Mouse (Mus musculus): ENCODE results near the gene Gid8. TPM values are rescaled to one million over a fixed set of nuclear protein-coding genes. Genes with fewer than 3 reads are reported as not detected.

Gene Gid8
- 10 to 100 TPM; 68.5 to 69.9 TPM for total RNA-seq (2021)

DNA sequence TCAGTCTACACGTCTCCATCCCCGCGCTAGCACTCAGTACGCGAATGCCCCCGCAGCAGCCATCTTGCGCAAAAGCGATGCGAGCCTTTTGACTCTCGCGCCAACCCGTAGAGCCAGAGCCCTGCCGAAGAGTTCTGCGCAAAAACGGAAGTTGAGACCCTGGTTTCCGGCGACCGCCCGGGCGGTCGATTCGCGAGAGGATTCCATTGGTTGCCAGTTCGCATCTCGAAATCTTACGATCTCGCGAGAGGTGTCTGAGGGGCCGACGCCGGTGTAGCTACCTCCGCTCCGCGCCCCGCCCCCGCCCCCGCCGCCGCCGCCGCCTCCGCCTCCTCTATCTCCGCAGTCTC, at the start of gene Gid8, which contains the start of gene Dido1:
TSS of gene Gid8 (plus strand) at position 195 of the 350 bp plus-strand sequence.
TSS of gene Dido1 (minus strand) at position 77 of the 350 bp plus-strand sequence.
- DNase-seq = peak; percentile 96

DNA sequence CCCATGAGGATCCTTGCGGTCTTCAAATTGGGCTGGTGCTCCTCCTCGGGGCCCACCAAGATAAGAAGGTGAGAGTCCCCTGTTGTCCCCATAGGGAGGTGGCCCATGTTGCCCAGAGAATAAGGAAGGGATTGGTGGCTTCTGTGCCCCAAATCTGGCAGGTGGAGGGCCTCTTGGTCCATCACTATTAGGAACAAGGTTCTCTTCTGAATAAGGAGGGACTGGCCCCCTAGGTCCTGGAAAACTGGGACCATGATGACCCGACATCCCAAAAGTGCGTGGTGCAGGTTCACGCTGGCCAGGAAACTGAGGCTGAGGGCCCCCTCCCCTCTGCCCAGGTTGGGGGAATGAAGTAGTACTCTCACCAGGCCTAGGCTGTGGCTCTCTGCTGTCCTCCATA, 49.4 kb upstream of the Gid8 start:
- DNase-seq = no peak

DNA sequence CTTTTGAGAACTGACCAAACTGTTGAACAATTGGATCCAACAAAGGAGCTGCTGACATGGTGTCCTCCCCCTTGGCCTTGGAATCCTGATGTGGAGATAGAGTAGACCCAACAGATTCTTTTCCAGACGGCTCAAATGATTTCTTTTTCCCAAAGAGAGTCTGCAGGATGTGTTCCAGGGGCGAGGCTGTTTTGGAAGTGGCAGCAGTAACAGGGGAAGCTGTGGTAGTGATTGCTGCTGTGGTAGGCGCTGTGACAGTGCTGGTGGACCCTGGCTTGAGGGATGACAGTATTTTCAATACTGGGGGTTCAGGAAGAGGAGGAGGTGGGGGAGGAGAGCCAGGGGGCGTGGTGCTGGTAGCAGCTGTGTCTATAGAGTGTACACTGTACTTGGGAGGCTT, 47.9 kb upstream of the Gid8 start:
- DNase-seq = no peak

GRCm38 (mm10) chr2:180676706-180677105, 33.2 kb upstream of the Gid8 start:
- no peak for DNase-seq

DNA sequence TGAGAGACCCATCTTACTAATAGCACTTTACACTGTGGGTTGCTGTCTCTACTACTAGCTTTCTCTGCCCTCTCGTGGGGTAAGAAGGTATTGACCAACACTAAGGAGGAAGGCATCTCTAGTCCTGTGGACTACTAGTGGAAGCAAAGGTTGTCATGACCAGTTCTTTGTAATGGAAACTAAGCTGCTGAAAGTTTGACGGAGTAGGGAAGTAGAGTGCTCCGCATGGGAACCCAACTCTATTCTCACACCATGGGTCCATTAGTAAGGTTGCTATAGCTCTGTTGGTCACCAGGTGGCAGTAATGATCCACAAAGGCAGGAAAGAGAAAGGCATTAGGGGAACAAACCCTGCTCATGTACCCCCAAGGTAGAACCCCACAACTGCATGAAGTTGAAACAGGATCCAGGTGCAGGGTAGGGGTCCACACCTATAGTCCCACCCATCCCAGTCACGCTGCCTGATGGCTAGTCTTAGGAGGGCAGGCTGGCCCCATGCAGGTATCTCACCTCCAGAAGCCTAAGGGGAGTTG, 31.2 kb upstream of the Gid8 start:
- peak; percentile 78 for DNase-seq

DNA sequence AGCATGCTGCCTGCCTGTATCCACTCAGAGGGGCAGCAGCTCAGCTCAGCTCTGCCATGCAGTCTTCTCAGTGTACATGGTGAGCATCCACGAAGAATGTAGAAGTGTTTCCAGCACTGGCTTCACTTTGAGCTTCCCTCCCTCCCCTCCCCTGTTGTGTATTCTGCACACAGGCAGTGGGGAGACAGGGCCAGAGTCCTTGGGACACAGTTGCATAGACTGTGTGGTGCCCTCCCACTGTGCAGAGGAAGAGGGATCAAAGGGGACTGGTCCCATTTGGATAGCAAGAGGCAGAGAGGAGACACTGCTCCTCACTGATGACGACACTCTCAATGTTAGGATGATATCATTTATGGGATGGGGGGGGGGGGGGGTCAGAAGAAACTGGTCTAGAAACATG, 28.7 kb upstream of the Gid8 start:
- DNase-seq = no peak

- no peak for DNase-seq
Observed at GRCm38 (mm10) chr2:180683524-180683923, 26.4 kb upstream of the Gid8 start.

DNA sequence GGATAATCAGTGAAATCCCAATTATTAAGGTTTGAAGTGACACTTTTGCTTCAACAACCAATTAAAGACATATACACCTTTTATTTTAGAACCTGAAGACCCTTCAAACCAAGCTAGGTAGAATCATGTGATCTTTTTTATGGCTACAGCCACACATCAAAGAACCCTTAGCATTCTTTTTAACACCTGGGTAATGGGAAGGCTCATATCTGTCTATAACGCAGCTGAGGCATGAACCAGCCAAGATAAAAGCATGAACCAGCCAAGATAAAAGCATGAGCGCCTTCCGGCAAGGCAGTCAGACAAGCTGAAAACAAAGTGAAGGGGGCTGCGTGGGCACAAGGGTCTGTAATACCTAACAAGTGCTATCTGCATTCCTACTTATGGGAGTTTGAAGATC, 25.9 kb upstream of the Gid8 start:
- no peak for DNase-seq

DNA sequence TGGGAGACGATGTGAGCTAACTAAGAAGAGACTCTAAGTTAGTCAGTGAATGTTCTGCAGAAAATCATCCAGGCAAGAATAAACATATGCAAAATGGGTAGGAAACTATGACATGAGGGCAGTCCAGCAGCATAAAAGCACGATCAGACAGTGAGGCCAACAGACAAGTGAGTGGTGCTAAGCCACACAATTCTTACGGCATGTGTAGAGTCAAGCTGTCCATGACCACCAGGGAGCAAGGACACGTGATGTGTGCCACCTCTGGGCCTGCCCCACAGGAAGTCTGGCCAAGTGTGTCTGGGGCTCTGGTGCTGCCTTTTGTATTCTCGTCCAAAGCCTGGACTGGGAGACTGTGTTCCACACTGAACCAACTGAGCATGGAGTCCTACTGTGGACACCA, 20.1 kb upstream of the Gid8 start:
- no peak for DNase-seq

GRCm38 (mm10) chr2:180692630-180693029, 17.3 kb upstream of the Gid8 start:
- DNase-seq = peak; percentile 57

- no peak for DNase-seq
Observed at GRCm38 (mm10) chr2:180695176-180695575, 14.7 kb upstream of the Gid8 start.

GRCm38 (mm10) chr2:180700457-180700856, 9.5 kb upstream of the Gid8 start:
- DNase-seq = no peak

GRCm38 (mm10) chr2:180701053-180701766, 8.7 kb upstream of the Gid8 start:
- no peak for DNase-seq

DNA sequence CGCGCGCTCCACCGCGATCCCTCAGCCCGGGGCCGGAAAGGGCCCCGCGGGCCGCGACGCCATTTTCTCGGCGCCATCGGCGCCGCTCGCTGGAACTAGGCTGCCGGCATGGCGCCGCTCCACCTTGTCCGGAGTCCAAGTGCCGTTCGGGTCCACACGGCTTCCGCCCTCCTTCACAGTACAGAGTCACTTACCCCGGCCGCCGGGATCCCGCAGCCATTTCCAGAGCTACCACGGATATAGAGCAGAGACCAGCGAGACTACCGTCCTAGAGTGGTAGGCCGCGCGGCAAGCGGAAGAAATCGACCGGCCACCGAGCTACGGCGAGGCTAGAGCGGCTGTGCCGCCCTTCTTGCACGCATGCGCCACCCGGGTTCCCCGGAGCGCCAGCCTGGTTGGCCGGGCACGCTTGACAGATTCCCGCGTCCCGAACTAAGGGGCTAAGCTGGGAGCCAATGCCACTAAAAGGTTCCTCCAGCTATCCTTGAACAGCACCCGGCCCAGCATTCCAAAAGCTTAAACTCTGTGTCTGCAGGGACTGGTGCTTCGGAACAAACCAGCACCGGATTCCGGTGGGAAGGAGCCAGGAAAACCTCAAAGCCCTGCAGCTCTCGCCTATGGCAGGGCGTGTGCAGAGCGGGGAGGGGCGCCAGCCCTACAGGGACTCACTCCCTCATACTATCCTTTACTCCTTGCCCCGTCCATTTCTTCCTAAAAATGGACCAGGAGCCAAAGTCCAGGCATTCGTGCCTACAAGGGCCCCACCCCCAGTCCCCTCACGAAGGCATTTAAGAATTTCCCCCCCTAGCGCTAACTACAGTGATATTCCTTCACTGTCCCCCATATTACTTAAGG, 7.9 kb upstream of the Gid8 start:
- DNase-seq = peak; percentile 93

DNA sequence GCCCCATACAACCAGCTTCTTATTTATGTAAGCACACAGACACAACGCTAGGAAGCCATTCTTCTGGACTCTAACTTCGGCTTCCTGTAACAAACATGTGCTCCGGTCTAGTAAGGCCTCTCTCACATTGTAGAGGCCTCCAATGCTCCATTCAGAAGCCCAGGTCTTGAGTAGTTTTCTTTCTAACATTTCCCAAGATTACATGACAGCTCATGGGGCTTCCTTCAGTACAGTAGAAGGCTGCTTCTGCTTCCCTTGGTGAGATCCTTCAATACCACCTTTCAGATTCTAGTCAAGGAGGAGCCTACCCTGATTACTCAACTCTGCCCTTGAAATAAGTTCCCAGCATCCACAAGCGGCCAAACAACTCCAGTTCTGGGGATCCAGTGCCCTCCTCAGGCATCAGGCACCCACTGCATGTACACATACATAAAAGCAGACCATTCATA, 7.2 kb upstream of the Gid8 start:
- no peak for DNase-seq

DNA sequence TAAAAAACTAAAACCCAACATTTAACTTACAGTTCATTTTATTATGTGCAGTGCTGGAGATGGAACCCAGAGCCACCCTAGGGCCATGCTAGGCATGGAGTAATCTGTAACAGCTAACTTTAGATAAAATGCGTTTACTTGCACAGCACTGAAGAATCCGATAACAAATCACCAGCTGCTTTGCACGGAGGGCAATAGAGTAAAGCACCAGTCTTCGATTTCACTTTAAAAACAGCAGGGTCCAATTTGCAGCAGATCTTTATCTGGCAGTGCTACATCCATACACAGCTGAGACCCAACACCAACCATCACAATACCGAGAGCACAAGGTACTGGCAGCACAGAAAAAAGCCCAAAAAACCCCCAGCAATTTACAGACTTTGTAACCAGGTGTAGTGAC, 6.7 kb upstream of the Gid8 start:
- no peak for DNase-seq

GRCm38 (mm10) chr2:180703645-180704359, 6.1 kb upstream of the Gid8 start:
- DNase-seq = no peak

GRCm38 (mm10) chr2:180704591-180704990, 5.3 kb upstream of the Gid8 start:
- DNase-seq = peak; percentile 76

- no peak for DNase-seq
Observed at GRCm38 (mm10) chr2:180705066-180705465, 4.9 kb upstream of the Gid8 start.

- no peak for DNase-seq
Observed at GRCm38 (mm10) chr2:180705975-180706374, 3.9 kb upstream of the Gid8 start.

DNA sequence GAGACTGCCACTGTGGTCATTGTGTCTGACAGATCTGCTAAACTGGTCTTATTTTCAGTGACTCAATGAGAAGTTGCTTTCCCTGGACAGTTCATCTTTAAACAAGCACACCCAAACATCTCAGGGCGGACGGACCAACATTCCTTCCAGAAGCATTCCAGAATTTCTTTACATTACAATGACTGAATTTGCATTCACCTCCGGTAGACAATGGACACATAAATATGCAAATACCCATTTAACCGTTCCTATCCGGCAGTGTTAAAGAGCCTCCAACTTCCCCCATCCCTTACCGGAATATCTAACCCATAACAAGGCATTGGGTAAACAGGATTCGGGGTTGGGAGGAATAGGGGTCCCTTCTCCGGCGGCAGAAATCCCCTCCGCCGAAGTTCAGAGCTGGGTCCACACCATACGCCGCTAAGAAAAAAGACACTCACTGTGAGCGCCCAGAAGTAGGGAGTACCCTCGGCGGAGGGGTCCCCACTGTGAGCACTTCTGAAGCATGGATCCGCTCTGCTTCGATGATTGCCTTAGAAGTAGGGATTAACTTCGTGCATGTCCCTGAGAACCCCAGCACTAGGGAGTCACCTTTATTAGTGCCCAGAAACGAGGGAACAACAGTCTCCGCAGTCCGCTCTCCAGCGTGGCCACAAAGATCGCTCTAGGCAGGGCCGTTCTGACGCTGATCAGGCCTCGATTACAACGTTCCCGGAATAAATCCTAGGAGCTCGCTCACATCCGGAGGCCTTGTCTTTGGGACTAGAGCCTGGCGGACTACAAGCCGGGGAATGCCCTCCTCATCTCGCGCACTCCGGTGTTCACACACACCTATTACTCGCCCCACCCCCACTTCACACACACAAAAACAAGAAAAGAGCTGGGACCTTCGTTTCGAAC, 644 bp upstream of the Gid8 start:
- no peak for DNase-seq

Data from heart, postnatal 4 days (tissue).